Mouse (Mus musculus): ENCODE measurements at regions not wholly inside any gene's neighbourhood (a gene's known extent, or its start where the extent isn't known, plus 50 kb on each side); places are given as distances from the start of the nearest gene placed in this dataset.

DNA sequence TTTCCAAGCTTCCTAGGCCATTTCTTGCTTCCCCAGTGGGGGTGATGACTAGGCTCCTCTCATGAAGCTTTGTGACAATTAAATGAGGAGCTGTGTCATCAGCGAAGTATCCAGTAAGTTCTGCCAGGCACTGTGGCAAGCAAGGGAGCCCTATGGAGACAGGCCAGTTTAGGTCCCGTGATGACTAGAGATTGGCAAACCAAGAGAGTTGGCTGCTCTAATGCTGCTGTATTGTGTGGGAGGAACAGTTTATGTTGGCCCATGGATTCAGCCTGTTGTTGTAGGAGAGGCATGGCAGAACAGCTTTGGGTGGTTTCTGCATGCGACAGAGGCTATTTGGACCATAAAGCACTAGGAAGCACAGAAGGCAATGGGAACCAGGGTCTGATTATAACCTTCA lies 86.4 kb upstream of the Zfp618 start:
- ATAC-seq (replicated peaks; ENCODE audit: low read depth, poor library complexity, severe bottlenecking), result no peak

DNA sequence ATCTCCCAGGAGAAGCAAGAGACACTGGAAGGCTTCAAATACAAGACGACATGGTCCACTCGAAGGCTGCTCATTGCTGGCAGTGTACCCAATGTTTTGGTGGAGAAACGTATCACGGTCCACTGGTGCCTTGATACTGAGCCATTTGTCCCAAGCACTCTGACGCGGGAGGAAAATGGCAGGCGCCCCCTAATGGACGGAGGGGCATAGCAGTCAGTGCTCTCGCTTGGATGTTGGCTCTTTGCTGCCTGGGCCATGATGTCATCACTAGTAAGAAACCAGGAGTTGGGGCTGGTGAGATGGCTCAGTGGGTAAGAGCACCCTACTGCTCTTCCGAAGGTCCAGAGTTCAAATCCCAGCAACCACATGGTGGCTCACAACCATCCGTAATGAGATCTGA lies 83.5 kb upstream of the Zfp618 start:
- 0 out of 2 replicates have a peak, but pooled peaks have one; percentile 52 for ATAC-seq (replicated peaks; ENCODE audit: low read depth, poor library complexity, severe bottlenecking)

DNA sequence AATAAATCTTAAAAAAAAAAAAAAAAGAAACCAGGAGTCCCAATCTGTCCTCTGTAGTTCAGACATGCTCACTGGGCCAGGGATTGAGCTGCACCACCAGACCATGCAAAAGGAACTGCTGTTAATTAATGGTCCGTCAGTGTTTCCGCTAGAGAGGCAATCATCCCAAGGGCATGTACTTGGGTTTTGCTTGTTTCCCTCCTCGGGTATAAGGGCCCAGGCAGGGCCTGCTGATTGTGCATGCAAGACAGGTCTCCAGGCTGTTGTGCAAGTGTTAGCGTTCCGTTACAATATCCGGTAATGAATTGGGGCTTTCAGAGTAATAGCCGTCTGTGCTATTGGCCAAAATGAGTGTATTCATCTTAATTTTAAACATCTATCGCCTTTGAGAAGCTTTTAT lies 83.1 kb upstream of the Zfp618 start:
- no peak for ATAC-seq (replicated peaks; ENCODE audit: low read depth, poor library complexity, severe bottlenecking)

DNA sequence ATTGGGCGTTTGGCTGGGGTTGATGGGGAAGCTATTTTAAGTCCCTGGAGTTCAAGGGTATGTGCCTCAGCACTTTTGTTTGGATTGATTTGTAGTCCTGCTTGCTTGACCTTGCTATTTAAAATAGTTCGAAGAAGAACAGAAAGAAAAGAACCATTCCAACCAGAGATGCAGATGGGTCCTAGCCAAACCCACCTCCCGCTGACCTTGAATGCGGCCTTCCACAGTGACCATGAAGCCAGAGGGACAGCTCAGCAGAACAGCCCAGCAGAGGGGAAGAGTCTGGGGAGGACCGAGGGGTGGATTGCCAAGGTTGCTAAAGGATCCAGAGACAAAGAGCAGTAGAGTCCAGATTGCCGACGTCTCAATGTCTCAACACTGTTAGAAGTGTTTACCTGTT lies 76.6 kb upstream of the Zfp618 start:
- ATAC-seq (replicated peaks; ENCODE audit: low read depth, poor library complexity, severe bottlenecking), result no peak

DNA sequence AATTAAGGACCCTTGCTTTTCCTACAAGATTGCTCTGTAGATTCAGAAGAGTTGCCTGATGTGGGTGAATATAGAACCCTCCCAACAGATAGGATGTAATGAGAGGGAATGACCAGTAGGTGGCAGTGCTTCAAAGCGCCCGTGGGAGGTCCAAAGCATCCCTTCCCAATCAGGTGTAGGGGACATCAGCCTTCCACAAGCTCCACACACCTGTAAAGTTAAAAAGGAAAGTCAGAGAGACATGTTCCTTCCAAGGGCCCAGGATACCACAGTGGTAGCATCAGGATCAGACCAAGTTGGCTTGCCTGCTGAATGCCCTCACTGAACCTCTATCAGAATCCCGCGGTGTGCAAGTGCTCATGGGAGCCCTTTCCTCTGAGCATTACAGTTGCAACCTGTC lies 75.7 kb upstream of the Zfp618 start:
- ATAC-seq (replicated peaks; ENCODE audit: low read depth, poor library complexity, severe bottlenecking), result peak; percentile 81

DNA sequence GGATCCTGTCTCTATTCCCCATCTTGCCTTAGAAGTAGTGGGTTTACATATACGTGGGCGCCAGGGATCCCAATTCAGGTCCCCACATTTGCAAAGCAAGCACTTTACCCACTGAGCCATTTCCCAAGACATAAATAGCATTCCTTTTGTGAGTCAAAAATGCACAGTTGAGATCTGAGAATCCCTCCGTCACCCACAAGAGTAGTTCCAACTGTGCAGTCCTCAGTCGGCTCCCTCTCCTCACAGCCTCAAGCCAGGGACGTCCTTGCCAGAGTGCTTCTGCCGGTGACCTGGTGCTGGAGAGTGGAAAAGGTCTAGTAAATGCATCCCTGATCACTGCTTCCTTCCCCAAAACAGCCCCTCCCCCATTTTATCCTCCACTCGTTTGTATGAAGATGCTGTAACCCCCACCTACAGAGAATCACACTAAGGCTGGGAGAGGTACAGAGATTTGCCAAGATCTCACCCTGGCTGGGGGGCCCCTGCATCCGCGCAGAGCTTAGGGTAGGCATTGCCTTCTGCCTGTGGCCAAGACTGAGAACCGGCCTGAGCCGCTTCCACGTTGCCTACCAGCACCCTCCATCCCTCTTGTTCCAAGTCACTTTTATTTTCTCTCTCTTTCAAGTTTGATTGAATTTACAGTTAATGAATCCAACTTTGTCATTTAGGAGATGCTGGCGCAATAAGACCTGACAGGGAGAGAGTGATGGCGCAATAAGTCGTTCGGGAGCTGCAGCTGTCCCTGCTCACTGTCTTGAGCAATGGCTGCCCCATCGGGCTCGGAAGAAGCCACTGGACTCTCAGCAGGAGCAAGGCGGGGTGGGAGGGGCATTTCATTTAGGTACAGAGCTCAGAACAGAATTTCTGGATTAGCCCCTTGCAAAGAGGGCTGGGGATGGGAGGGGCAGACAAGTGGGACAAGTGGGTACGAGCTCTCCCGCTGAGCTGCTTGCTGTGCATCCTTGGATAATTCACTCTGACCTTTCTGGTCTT lies 74.5 kb upstream of the Zfp618 start:
- ATAC-seq (replicated peaks; ENCODE audit: low read depth, poor library complexity, severe bottlenecking), result peak; percentile 75

DNA sequence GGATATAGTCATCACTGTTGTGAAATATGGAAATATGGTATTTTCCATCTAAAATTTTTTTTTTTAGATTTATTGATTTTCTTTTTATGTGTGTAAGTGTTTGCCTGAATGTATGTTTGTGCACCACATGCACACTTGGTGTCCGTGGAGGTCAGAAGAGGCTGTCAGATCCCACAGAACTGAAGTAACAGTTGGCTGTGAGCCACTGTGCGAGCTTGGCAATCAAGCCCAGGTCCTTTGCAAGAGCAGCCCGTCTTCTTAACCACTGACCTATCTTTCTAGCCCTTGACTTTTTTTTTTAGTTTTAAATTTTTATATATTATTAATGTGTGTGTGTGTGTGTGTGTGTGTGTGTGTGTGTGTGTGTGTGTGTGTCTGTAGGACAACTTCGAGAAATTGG lies 52.5 kb upstream of the Zfp618 start:
- no peak for ATAC-seq (replicated peaks; ENCODE audit: low read depth, poor library complexity, severe bottlenecking)

All from common myeloid progenitor, adult 5-6 weeks (primary cell).